Mouse (Mus musculus) G1E (cell line): ENCODE results near the gene D17Wsu92e. TPM values are rescaled to one million over a fixed set of nuclear protein-coding genes. Genes with fewer than 3 reads are reported as not detected.

ENCODE experiments used
- ATAC-seq: 2 replicates; pipeline ENCODE4 v1.8.0; 2016; ENCODE audit warnings: mild to moderate bottlenecking; ENCODE audit not compliant: insufficient number of reproducible peaks, poor library complexity, low FRiP score, severe bottlenecking; ENCODE audit errors: extremely low read depth
- DNase-seq: peaks from one replicate; pipeline ENCODE4 v3.0.0; 2012; ENCODE audit warnings: low spot score
- H3K27me3 ChIP-seq: 2 replicates; pipeline ENCODE4 v1.6.1; 2012; ENCODE audit warnings: mild to moderate bottlenecking, low read length, inconsistent platforms; ENCODE audit not compliant: insufficient read depth
- H3K36me3 ChIP-seq: replicated peaks from 2 replicates; pipeline ENCODE3; 2012; ENCODE audit warnings: mild to moderate bottlenecking, inconsistent platforms
- H3K4me1 ChIP-seq: 2 replicates; pipeline ENCODE4 v1.6.1; 2012; ENCODE audit warnings: low read depth, low read length, inconsistent platforms, mixed read lengths; ENCODE audit not compliant: insufficient read depth
- H3K4me3 ChIP-seq: 2 replicates; pipeline ENCODE4 v1.5.1; 2012; ENCODE audit warnings: low read depth, mild to moderate bottlenecking, inconsistent platforms, low read length, moderate library complexity, mixed read lengths
- H3K9me3 ChIP-seq: replicated peaks from 2 replicates; pipeline ENCODE4 v1.6.1; 2012; ENCODE audit warnings: inconsistent platforms
- CTCF ChIP-seq: IDR thresholded peaks from 2 replicates; pipeline ENCODE4 v1.5.1; 2012; ENCODE audit warnings: low read depth, low read length, inconsistent platforms, mixed read lengths
- GATA1 ChIP-seq: IDR thresholded peaks from 2 replicates; pipeline ENCODE4 v1.6.1; 2012; ENCODE audit warnings: borderline replicate concordance, low read length, inconsistent platforms, mixed read lengths
- GATA2 ChIP-seq: IDR thresholded peaks from 2 replicates; pipeline ENCODE4 v1.6.1; 2012; ENCODE audit warnings: low read depth, low read length, inconsistent platforms, borderline replicate concordance
- POLR2AphosphoS5 ChIP-seq: IDR thresholded peaks from 2 replicates; pipeline ENCODE4 v1.6.1; 2012; ENCODE audit warnings: low read depth, low read length, inconsistent platforms; ENCODE audit not compliant: insufficient replicate concordance
- TAL1 ChIP-seq: conservative IDR thresholded peaks from 2 replicates; pipeline ENCODE4 v1.6.1; 2012; ENCODE audit warnings: low read depth, low read length, inconsistent platforms, mixed read lengths
- polyA plus RNA-seq: library from polyadenylated mRNA; stranded (reverse); fragments of >175 nt; gene quantifications from 2 replicates; pipeline ENCODE4 v1.2.3, GENCODE M21; 2012
- total RNA-seq, 2 experiments: library from RNA; stranded (forward) in 1 of 2; stranded (reverse) in 1 of 2; fragments of 200-1000 nt in 1 of 2; fragments of >200 nt in 1 of 2; fragmentation: Nextera tagmentation in 1 of 2; gene quantifications; 2 replicates each; pipeline ENCODE4 v1.2.3; 2014 to 2017

D17Wsu92e gene
- total and polyA plus RNA-seq, 3 experiments = 60.2 to 84.4 (median 65.3) TPM

DNA sequence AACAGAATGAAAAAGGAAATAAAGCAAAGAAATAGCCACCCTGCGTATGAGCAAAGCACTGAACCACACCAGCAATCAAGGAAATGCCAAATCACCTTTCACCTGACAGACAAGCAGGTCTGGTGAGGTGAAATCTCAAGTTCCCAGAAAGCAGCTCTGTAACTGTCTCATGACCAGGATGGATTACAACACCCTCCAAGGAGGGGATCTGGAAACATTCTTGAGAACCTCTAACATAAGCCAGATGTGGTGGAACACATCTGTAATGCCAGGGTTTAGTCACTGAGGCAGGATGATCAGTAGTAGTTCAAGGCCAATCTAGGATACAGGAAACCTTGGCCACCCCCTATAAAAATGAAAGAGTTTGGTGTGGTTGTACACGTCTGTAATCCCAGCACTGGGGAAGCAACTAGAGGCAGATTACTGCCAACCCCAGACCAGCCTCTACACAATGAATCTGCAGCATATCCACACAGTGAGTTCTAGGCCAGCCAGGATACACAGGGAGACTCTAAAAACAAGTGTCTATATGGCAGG lies 12.8 kb downstream of the D17Wsu92e start:
- no peak for TF ChIP-seq GATA2
- TF ChIP-seq POLR2AphosphoS5 = no peak
- no peak for TF ChIP-seq CTCF
- TF ChIP-seq TAL1 = no peak
- TF ChIP-seq GATA1 = no peak
- no peaks in the 10 kb centered on the region for H3K27me3 ChIP-seq
- DNase-seq = no peak
- H3K9me3 ChIP-seq = no peaks in the 10 kb centered on the region
- peaks cover 45% of the 10 kb centered on the region for H3K4me1 ChIP-seq
- peaks cover 74% of the 10 kb centered on the region for H3K36me3 ChIP-seq
- ATAC-seq = no peak
- H3K4me3 ChIP-seq = no peak overlapping the region

DNA sequence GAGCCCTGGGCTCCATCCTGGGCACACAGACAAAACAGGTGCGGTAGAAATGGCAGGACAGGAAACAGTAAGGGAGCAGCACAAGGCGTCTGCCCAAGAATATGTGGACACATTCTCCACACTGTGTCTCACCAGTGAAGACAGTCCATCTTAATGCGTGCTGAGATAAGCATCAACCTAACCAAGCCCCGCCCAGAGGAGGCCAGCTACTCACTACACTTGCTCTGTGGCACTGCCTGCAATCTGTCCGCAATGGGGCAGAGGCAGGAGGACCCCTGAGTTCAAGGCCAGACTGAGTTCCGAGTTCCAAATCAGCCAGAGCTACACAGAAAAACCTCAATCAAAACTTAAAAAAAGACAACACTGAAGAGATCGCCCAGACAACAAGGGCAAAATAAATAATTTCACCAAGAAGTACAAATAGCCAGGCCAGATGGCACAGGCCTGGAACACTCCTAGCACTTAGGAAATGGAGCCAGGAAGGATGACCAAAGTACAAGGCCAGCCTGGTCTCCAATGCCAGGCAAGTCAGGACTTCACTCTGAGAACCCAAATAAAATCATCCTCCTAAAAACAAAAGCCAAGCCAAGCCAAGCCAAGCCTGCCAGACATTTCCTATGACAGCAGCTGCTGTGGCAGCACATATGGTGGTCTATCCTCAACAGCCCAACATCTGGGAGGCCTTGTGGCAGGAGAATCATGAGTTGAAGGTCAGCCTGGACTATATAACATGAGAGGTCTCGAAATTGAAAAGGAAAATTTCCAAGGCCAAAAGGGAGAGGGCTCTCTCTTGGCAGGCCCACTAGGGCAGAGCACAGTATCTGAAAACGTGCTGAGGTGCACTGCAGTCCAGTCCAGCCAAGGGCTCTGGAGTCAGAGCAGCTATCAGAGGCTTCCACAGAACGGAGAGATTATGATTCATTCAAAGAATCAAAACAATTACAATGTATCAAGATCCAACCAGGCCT lies 15.4 kb downstream of the D17Wsu92e start:
- ATAC-seq = no peak
- peaks cover 58% of the 10 kb centered on the region for H3K4me1 ChIP-seq

GRCm38 (mm10) chr17:27804156-27804690 lies 16.2 kb downstream of the D17Wsu92e start:
- Histone ChIP-seq H3K4me1 (peaks cover 65% of the 10 kb centered on the region), H3K9me3 (0 out of 2 replicates have a peak, but pooled peaks cover 2% of the 10 kb centered on the region), H3K4me3 (no peak overlapping the region), H3K36me3 (peaks cover 59% of the 10 kb centered on the region), H3K27me3 (no peaks in the 10 kb centered on the region)
- ATAC-seq = no peak
- TF ChIP-seq POLR2AphosphoS5 = no peak
- TF ChIP-seq CTCF = no peak
- no peak for TF ChIP-seq TAL1
- TF ChIP-seq GATA2 = no peak
- TF ChIP-seq GATA1 = no peak
- no peak for DNase-seq

More for the DNA sequence above, 15.4 kb downstream of the D17Wsu92e start:
- no peaks in the 10 kb centered on the region for H3K27me3 ChIP-seq
- peak; percentile 19 for DNase-seq
- H3K4me3 ChIP-seq = peak overlapping the region; percentile 9; the same call in 1 of the 2 replicates
- 0 out of 2 replicates have a peak, but pooled peaks cover 2% of the 10 kb centered on the region for H3K9me3 ChIP-seq
- TF ChIP-seq TAL1 (no peak), CTCF (no peak)
- peaks cover 59% of the 10 kb centered on the region for H3K36me3 ChIP-seq

GRCm38 (mm10) chr17:27803752-27804151 lies 16.7 kb downstream of the D17Wsu92e start:
- Histone ChIP-seq H3K4me3 (no peak overlapping the region), H3K27me3 (no peaks in the 10 kb centered on the region), H3K9me3 (0 out of 2 replicates have a peak, but pooled peaks cover 2% of the 10 kb centered on the region), H3K36me3 (peaks cover 61% of the 10 kb centered on the region), H3K4me1 (peaks cover 68% of the 10 kb centered on the region)
- ATAC-seq (no peak), DNase-seq (no peak)
- TF ChIP-seq POLR2AphosphoS5 (no peak), TAL1 (no peak), GATA2 (no peak), CTCF (no peak), GATA1 (no peak)

- ATAC-seq (no peak), DNase-seq (no peak)
- peaks cover 63% of the 10 kb centered on the region for H3K36me3 ChIP-seq
- H3K4me1 ChIP-seq = peaks cover 71% of the 10 kb centered on the region
- no peaks in the 10 kb centered on the region for H3K27me3 ChIP-seq
- H3K9me3 ChIP-seq = 0 out of 2 replicates have a peak, but pooled peaks cover 2% of the 10 kb centered on the region
- TF ChIP-seq GATA2 (no peak), TAL1 (no peak), CTCF (no peak), GATA1 (no peak), POLR2AphosphoS5 (no peak)
- no peak overlapping the region; the same call in 1 of the 2 replicates for H3K4me3 ChIP-seq
Observed at GRCm38 (mm10) chr17:27800710-27801648, 19.5 kb downstream of the D17Wsu92e start.
